Mouse (Mus musculus) liver, embryonic 14.5 days (tissue): ENCODE results near the gene Gtf2a1.

Experiments
- CTCF ChIP-seq: IDR thresholded peaks from 2 replicates; pipeline ENCODE4 v1.5.1; 2016; ENCODE audit warnings: antibody characterized with exemption, low read depth, control low read depth
- EP300 ChIP-seq: IDR thresholded peaks from 2 replicates; pipeline ENCODE4 v1.6.1; 2016; ENCODE audit warnings: antibody characterized with exemption, low read depth

DNA sequence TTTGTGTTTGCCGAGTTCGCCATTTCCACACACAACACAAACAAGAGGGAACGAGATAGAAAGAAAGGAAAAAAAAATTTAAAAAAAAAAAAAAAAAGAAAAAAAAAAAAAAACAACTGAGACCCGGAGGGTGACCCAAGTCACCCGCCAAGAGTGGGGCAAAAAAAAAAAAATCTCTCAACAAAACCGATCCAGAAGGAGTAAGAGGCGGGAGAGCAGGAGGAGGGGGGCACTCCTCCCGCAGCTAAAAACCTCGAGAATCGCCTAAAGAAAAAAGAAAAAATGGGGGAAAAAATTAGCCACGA is 793 bp downstream of the Gtf2a1 start:
- no peak for TF ChIP-seq CTCF
- no peak for TF ChIP-seq EP300
